Mouse (Mus musculus) heart, embryonic 12.5 days (tissue): ENCODE measurements around the gene Ctdspl. TPM values are rescaled to one million over a fixed set of nuclear protein-coding genes. Genes with fewer than 3 reads are reported as not detected.
A peak's percentile ranks its signal among the peaks of the same experiment; 100 is the strongest.

Experiments
- ATAC-seq: fragments of 200-750 bp; cut with Nextera tagmentation; 2 replicates; pipeline ENCODE4 v1.8.0; 2017; ENCODE audit warnings: moderate TSS enrichment, moderate library complexity; ENCODE audit not compliant: insufficient number of reproducible peaks, low FRiP score
- H3K27ac ChIP-seq: fragments of 300-500 bp; sonication (generic); 2 replicates; pipeline ENCODE4 v1.5.1; 2016; ENCODE audit warnings: mild to moderate bottlenecking, moderate library complexity; ENCODE audit not compliant: poor library complexity, severe bottlenecking
- H3K27me3 ChIP-seq: fragments of 300-500 bp; sonication (generic); replicated peaks from 2 replicates; pipeline ENCODE4 v1.6.1; 2016; ENCODE audit warnings: mild to moderate bottlenecking, moderate library complexity
- H3K36me3 ChIP-seq: fragments of 300-500 bp; sonication (generic); 2 replicates; pipeline ENCODE4 v1.6.1; 2016; ENCODE audit warnings: mild to moderate bottlenecking, moderate library complexity
- H3K4me1 ChIP-seq: fragments of 300-500 bp; sonication (generic); replicated peaks from 2 replicates; pipeline ENCODE4 v1.6.1; 2016; ENCODE audit warnings: mild to moderate bottlenecking
- H3K4me2 ChIP-seq: fragments of 300-500 bp; sonication (generic); 2 replicates; pipeline ENCODE4 v1.6.1; 2016; ENCODE audit warnings: mild to moderate bottlenecking, moderate library complexity
- H3K4me3 ChIP-seq: fragments of 300-500 bp; sonication (generic); 2 replicates; pipeline ENCODE4 v1.5.1; 2016; ENCODE audit warnings: mild to moderate bottlenecking
- H3K9ac ChIP-seq: fragments of 300-500 bp; sonication (generic); 2 replicates; pipeline ENCODE4 v1.6.1; 2016; ENCODE audit warnings: mild to moderate bottlenecking, moderate library complexity
- H3K9me3 ChIP-seq: fragments of 300-500 bp; sonication (generic); replicated peaks from 2 replicates; pipeline ENCODE4 v1.6.1; 2016; ENCODE audit warnings: mild to moderate bottlenecking, moderate library complexity
- WGBS: fragments of 180-500 bp; shearing (Covaris S2); methylation state at CpG from one replicate; pipeline ENCODE4 v1.1.7; 2016; 5-methylcytosine and 5-hydroxymethylcytosine counted together
- polyA plus RNA-seq: library from polyadenylated mRNA; unstranded; fragments of >200 nt; fragmentation: Nextera tagmentation; extraction: Ambion mirVana; gene quantifications from 2 replicates; pipeline ENCODE4 v1.2.1, GENCODE M21; 2016

Gene Ctdspl
- polyA plus RNA-seq, 1 experiment from 2014 or later = 7.8 TPM

DNA sequence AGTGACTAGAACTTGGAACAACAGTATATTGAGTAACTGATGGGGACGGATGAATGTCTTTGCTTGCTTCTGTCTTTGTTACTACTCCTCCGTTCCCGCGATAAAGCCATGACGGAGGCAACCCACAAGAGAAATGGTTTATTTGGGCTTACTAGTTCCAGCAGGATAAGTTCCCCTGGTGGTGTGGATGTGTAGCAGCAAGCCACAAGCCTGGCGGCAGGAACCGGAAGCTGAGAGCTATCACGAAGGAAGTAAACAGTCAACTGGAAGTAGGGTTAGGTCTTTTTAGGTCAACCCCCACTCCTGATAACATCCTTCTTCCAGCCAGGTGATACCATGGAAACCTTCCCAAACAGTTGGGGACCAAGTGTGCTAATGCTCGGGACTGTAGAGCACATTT lies 7.5 kb downstream of the Ctdspl start:
- no peaks in the 10 kb centered on the region for H3K9me3 ChIP-seq
- H3K27ac ChIP-seq = no peak overlapping the region
- peaks cover 3% of the 10 kb centered on the region; the same call in 1 of the 2 replicates for H3K36me3 ChIP-seq
- ATAC-seq = no peak
- WGBS = 74% methylated on average over 9 of the region's 9 CpGs
- H3K4me3 ChIP-seq = no peak overlapping the region
- no peak overlapping the region for H3K9ac ChIP-seq
- no peaks in the 10 kb centered on the region for H3K27me3 ChIP-seq
- no peak overlapping the region for H3K4me2 ChIP-seq
- H3K4me1 ChIP-seq = peaks cover 40% of the 10 kb centered on the region

- Histone ChIP-seq H3K4me1 (peaks cover 42% of the 10 kb centered on the region), H3K4me3 (no peak overlapping the region), H3K27ac (no peak overlapping the region), H3K27me3 (no peaks in the 10 kb centered on the region), H3K36me3 (peaks cover 3% of the 10 kb centered on the region; the same call in 1 of the 2 replicates), H3K9ac (no peak overlapping the region), H3K4me2 (no peak overlapping the region), H3K9me3 (no peaks in the 10 kb centered on the region)
- no peak for ATAC-seq
- 68% methylated on average over 12 of the region's 12 CpGs for WGBS
Measured at GRCm38 (mm10) chr9:118934319-118934718, 8.1 kb downstream of the Ctdspl start.

DNA sequence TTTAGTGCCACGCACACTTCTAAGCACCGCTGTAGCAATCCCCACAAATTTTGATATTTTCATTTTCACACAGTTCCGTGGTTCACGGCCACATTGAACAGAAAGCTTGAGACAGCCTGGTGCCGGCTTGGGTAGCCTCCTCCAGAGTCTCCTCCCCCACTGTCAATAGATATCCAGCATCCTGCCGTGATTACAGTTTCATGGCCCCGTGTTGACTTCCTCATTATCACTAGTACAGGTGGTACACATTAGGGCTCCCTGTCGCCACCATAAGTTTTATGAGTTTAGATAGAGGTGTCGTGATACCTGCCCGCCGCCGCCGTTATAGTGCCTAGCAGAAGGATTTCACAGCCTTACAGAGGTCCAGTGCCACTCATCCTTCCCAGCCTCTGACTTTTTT lies 8.8 kb downstream of the Ctdspl start:
- no peak overlapping the region for H3K4me3 ChIP-seq
- no peak overlapping the region for H3K9ac ChIP-seq
- WGBS = 61% methylated on average over 13 of the region's 13 CpGs
- H3K4me1 ChIP-seq = peaks cover 45% of the 10 kb centered on the region
- peaks cover 1% of the 10 kb centered on the region; the same call in 1 of the 2 replicates for H3K36me3 ChIP-seq
- H3K27me3 ChIP-seq = no peaks in the 10 kb centered on the region
- H3K9me3 ChIP-seq = no peaks in the 10 kb centered on the region
- H3K4me2 ChIP-seq = no peak overlapping the region
- ATAC-seq = no peak
- H3K27ac ChIP-seq = no peak overlapping the region

GRCm38 (mm10) chr9:118936071-118936470 lies 9.8 kb downstream of the Ctdspl start:
- H3K36me3 ChIP-seq = no peaks in the 10 kb centered on the region
- no peak overlapping the region for H3K4me3 ChIP-seq
- H3K4me2 ChIP-seq = no peak overlapping the region
- 67% methylated on average over 12 of the region's 12 CpGs for WGBS
- H3K27ac ChIP-seq = peak overlapping the region; percentile 37; the same call in 1 of the 2 replicates
- no peaks in the 10 kb centered on the region for H3K27me3 ChIP-seq
- H3K9ac ChIP-seq = no peak overlapping the region
- no peaks in the 10 kb centered on the region for H3K9me3 ChIP-seq
- H3K4me1 ChIP-seq = peaks cover 51% of the 10 kb centered on the region
- no peak for ATAC-seq

- Histone ChIP-seq H3K9ac (no peak overlapping the region), H3K27ac (no peak overlapping the region), H3K4me3 (no peak overlapping the region), H3K4me2 (no peak overlapping the region), H3K9me3 (no peaks in the 10 kb centered on the region), H3K36me3 (no peaks in the 10 kb centered on the region), H3K27me3 (no peaks in the 10 kb centered on the region), H3K4me1 (peaks cover 64% of the 10 kb centered on the region)
- WGBS = 26% methylated on average over 3 of the region's 3 CpGs
- ATAC-seq = peak; percentile 30; the same call in 1 of the 2 replicates
Measured at GRCm38 (mm10) chr9:118937515-118937914, 11.3 kb downstream of the Ctdspl start.

GRCm38 (mm10) chr9:118939410-118939809 lies 13.2 kb downstream of the Ctdspl start:
- Histone ChIP-seq H3K4me2 (no peak overlapping the region), H3K9me3 (no peaks in the 10 kb centered on the region), H3K27me3 (no peaks in the 10 kb centered on the region), H3K27ac (no peak overlapping the region), H3K4me3 (no peak overlapping the region), H3K9ac (no peak overlapping the region), H3K4me1 (peaks cover 67% of the 10 kb centered on the region), H3K36me3 (no peaks in the 10 kb centered on the region)
- 41% methylated on average over 13 of the region's 13 CpGs for WGBS
- ATAC-seq = no peak

DNA sequence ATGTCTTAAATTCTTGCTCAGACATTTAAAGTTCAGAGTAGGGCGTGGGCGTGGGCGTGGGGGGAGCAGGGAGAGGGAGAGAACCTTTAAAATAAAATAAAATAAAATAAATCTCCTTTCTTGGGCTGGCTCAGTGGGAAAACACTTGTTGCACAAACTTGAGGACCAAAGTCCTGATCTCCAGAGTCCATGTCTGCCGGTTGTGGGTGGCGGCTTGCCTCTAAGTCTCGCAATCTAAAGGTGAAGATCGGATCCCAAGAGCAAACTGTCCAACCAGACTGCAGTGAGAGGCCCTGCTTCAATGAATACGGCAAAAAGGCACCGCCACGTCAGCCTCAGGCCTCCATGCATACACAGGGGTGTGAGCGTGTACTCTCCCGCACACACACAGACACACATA lies 13.6 kb downstream of the Ctdspl start:
- H3K27ac ChIP-seq = no peak overlapping the region
- ATAC-seq = no peak
- no peaks in the 10 kb centered on the region for H3K27me3 ChIP-seq
- no peaks in the 10 kb centered on the region for H3K36me3 ChIP-seq
- H3K4me1 ChIP-seq = peaks cover 67% of the 10 kb centered on the region
- no peak overlapping the region for H3K9ac ChIP-seq
- no peak overlapping the region for H3K4me2 ChIP-seq
- WGBS = 88% methylated on average over 12 of the region's 12 CpGs
- no peaks in the 10 kb centered on the region for H3K9me3 ChIP-seq
- H3K4me3 ChIP-seq = no peak overlapping the region

DNA sequence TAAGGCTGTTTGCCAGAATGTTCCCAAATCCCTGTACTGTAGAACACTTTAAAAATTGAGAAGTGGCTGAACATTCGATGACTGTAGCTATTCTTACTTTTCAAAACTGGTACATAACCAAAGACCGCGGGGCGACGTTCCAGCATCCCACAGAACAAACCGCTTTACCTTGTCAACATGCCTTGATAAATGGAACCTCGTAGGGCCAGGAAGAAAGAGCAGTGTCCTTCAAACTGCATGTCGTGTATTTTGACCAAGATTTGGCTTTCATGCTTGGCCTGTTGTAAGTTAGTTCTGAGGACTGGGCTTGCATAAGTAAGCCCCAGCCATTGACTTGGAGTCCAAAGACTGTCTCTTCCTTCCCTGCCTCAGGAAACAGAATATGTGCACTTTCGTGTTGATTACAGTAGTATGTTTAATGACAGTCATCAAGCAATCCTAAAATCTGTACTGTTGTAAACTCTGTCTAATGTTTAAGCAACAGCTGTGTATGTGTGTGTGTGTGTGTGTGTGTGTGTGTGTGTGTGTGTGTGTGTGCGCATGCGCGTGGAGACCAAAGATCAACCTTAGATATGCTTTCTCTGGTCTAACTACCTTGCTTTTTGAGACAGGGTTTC lies 14.4 kb downstream of the Ctdspl start:
- peaks cover 60% of the 10 kb centered on the region for H3K4me1 ChIP-seq
- H3K27ac ChIP-seq = no peak overlapping the region; the same call in 1 of the 2 replicates
- no peak overlapping the region for H3K4me2 ChIP-seq
- 76% methylated on average over 12 of the region's 12 CpGs for WGBS
- H3K9ac ChIP-seq = no peak overlapping the region
- no peak for ATAC-seq
- no peaks in the 10 kb centered on the region for H3K27me3 ChIP-seq
- no peak overlapping the region for H3K4me3 ChIP-seq
- H3K36me3 ChIP-seq = no peaks in the 10 kb centered on the region
- H3K9me3 ChIP-seq = no peaks in the 10 kb centered on the region

DNA sequence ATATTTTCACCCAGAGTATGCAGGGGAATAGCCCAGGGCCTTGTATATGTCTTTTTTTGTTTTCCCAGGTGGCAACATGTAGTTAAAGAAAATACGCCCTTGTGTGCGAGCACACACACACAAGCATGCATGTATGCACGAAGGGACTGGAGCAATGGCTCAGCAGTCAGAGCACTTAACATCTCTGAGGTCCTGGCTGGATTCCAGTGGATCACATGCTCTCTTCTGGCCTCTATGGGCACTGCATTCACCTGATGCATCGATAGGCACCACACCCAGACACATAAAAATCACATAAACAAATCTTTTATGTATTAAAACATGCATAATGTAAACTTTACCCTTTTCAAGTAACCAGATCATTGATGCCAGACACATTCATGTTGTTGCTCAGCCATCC lies 15.8 kb downstream of the Ctdspl start:
- Histone ChIP-seq H3K27me3 (no peaks in the 10 kb centered on the region), H3K27ac (no peak overlapping the region), H3K4me3 (no peak overlapping the region), H3K4me1 (peaks cover 51% of the 10 kb centered on the region), H3K4me2 (no peak overlapping the region), H3K9ac (no peak overlapping the region), H3K36me3 (no peaks in the 10 kb centered on the region), H3K9me3 (no peaks in the 10 kb centered on the region)
- no peak for ATAC-seq
- WGBS = 65% methylated on average over 4 of the region's 4 CpGs

DNA sequence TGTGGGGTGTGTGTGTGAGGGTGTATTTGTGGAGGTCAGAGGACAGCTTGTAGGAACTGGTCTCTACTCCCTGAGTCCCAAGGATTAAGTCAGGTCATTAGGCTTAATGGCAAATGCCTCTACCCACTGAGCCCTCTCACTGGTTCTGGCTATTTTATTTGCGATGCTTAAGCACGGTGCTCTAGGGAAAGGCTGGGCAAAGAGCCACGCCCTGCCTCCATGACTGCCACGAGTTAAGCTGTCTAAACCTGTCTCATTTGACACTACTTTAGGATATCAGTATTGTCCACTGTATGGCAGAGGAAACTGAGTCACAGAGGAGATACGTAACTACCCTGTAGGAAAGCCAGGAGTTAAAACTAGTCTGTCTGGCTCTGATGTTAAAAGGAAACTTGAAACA lies 17.7 kb downstream of the Ctdspl start:
- Histone ChIP-seq H3K9me3 (no peaks in the 10 kb centered on the region), H3K4me2 (no peak overlapping the region)
- WGBS = 55% methylated on average over 5 of the region's 5 CpGs

GRCm38 (mm10) chr9:118944388-118944787 lies 18.1 kb downstream of the Ctdspl start:
- no peak overlapping the region for H3K4me3 ChIP-seq
- no peak overlapping the region for H3K27ac ChIP-seq
- H3K4me1 ChIP-seq = peaks cover 56% of the 10 kb centered on the region
- H3K4me2 ChIP-seq = no peak overlapping the region
- no peak overlapping the region for H3K9ac ChIP-seq
- 0 out of 2 replicates have a peak, but pooled peaks have one; percentile 34 for ATAC-seq
- H3K36me3 ChIP-seq = no peaks in the 10 kb centered on the region
- no peaks in the 10 kb centered on the region for H3K9me3 ChIP-seq
- 42% methylated on average over 12 of the region's 12 CpGs for WGBS
- no peaks in the 10 kb centered on the region for H3K27me3 ChIP-seq

More for the DNA sequence above, 17.7 kb downstream of the Ctdspl start:
- Histone ChIP-seq H3K4me3 (no peak overlapping the region), H3K27ac (no peak overlapping the region), H3K27me3 (no peaks in the 10 kb centered on the region), H3K36me3 (no peaks in the 10 kb centered on the region), H3K4me1 (peaks cover 54% of the 10 kb centered on the region), H3K9ac (no peak overlapping the region)
- 0 out of 2 replicates have a peak, but pooled peaks have one; percentile 34 for ATAC-seq

GRCm38 (mm10) chr9:118948486-118948885 lies 22.2 kb downstream of the Ctdspl start:
- Histone ChIP-seq H3K27ac (no peak overlapping the region), H3K4me3 (no peak overlapping the region), H3K9ac (no peak overlapping the region), H3K27me3 (no peaks in the 10 kb centered on the region), H3K4me2 (no peak overlapping the region), H3K9me3 (no peaks in the 10 kb centered on the region), H3K36me3 (no peaks in the 10 kb centered on the region), H3K4me1 (peaks cover 67% of the 10 kb centered on the region)
- ATAC-seq = no peak
- 65% methylated on average over 5 of the region's 5 CpGs for WGBS
